Mouse (Mus musculus): ENCODE results near the gene Hjurp.

DNA sequence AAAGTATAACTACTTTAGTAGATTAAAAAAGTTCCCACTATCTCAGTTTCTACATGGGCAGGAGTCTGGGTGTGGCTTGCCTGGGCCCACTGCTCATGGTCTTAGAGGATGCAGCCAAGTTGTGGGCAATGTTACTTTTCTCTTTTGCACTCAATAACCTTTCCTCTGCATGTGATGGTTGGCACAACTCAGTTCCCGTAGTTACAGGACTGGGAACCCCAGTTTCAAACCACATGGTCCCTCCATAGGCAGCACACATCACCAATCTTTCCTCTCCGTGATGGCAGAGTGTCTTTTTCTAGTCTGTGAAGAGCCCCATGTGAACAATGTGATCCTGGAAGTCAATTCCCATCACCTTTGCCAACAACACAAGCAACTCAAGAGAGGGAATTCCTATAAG is 50.0 kb downstream of the Hjurp start:
- no peak for TF ChIP-seq POLR2A (IDR thresholded peaks at IDR 0.05; ENCODE audit: borderline replicate concordance, extremely low read depth, low read depth, low read length)
- no peak for TF ChIP-seq CTCF (IDR thresholded peaks at IDR 0.05; ENCODE audit: insufficient read depth, low read length)
